Mouse (Mus musculus) forebrain, postnatal 0 days (tissue): ENCODE measurements around the gene Best1. TPM values are rescaled to one million over a fixed set of nuclear protein-coding genes. Genes with fewer than 3 reads are reported as not detected.

Source experiments
- ATAC-seq: fragments of 200-750 bp; cut with Nextera tagmentation; 2 replicates; pipeline ENCODE4 v1.8.0; 2017; ENCODE audit warnings: mild to moderate bottlenecking, moderate library complexity
- DNase-seq: peaks from one replicate; pipeline ENCODE4 v3.0.0-alpha.2; 2015
- H3K27ac ChIP-seq: fragments of 300-500 bp; sonication (generic); 2 replicates; pipeline ENCODE4 v1.5.1; 2014; ENCODE audit warnings: low read depth, mild to moderate bottlenecking, antibody characterized with exemption, low read length, moderate library complexity, mixed read lengths
- H3K27me3 ChIP-seq: fragments of 300-500 bp; sonication (generic); 2 replicates; pipeline ENCODE4 v1.6.1; 2014; ENCODE audit warnings: mild to moderate bottlenecking, low read length, mixed read lengths; ENCODE audit not compliant: insufficient read depth
- H3K36me3 ChIP-seq: fragments of 300-500 bp; sonication (generic); 2 replicates; pipeline ENCODE4 v1.6.1; 2014; ENCODE audit warnings: mild to moderate bottlenecking, moderate library complexity; ENCODE audit not compliant: insufficient read depth
- H3K4me1 ChIP-seq: fragments of 300-500 bp; sonication (generic); 2 replicates; pipeline ENCODE4 v1.6.1; 2014; ENCODE audit warnings: antibody characterized with exemption; ENCODE audit not compliant: insufficient read depth
- H3K4me2 ChIP-seq: fragments of 300-500 bp; sonication (generic); 2 replicates; pipeline ENCODE4 v1.6.1; 2014; ENCODE audit warnings: low read depth, mild to moderate bottlenecking, moderate library complexity
- H3K4me3 ChIP-seq: fragments of 300-500 bp; sonication (generic); 2 replicates; pipeline ENCODE4 v1.5.1; 2014; ENCODE audit warnings: low read depth, low read length, mixed read lengths
- H3K9ac ChIP-seq: fragments of 300-500 bp; sonication (generic); 2 replicates; pipeline ENCODE4 v1.6.1; 2014; ENCODE audit warnings: mild to moderate bottlenecking
- H3K9me3 ChIP-seq: fragments of 300-500 bp; sonication (generic); 2 replicates; pipeline ENCODE4 v1.6.1; 2016; ENCODE audit warnings: low read length
- CTCF ChIP-seq: sonication (generic); IDR thresholded peaks from 2 replicates; pipeline ENCODE4 v1.5.1; 2016; ENCODE audit warnings: antibody characterized with exemption, control low read depth, low read depth
- WGBS: fragments of 180-500 bp; shearing (Covaris S2); extraction: QIAGEN DNeasy Blood & Tissue Kit; methylation state at CpG from one replicate; pipeline ENCODE4 v1.1.7; 2014; 5-methylcytosine and 5-hydroxymethylcytosine counted together
- polyA plus RNA-seq: library from polyadenylated mRNA; unstranded; fragments of >200 nt; fragmentation: Nextera tagmentation; extraction: Ambion mirVana; gene quantifications from 2 replicates; pipeline ENCODE4 v1.2.1, GENCODE M21; 2015
- total RNA-seq: library from RNA; depleted of rRNA; stranded (reverse); fragments of >200 nt; gene quantifications from 2 replicates; pipeline ENCODE4 v1.2.3, GENCODE M21; 2014

Best1 gene
- total and polyA plus RNA-seq, 2 experiments from 2014 or later: 1.6 to 3.6 TPM

DNA sequence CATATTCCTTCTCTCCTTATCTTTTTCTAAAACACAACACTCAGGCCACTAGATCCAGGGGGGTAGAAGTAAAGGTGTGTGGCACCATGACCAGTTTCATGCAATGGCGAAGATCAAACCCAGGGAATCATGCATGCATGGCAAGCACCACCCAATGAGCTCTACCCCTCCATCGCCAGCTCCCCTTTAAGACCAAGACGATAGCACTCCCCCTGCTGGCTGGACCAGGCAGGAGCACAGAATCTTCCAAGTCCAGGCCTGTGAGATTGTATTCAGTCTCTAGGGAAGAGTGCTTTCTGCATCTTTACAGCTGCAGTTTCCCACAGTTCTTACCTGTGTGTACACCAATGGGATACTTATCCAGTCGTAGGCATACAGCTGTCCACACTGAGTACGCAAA is 10.1 kb downstream of the Best1 start:
- peak; percentile 82 for TF ChIP-seq CTCF
- DNase-seq (peak; percentile 69), ATAC-seq (peak; percentile 36; the same call in 1 of the 2 replicates)
- Histone ChIP-seq H3K9me3 (no peaks in the 10 kb centered on the region), H3K9ac (no peak overlapping the region), H3K4me3 (no peak overlapping the region), H3K27me3 (no peaks in the 10 kb centered on the region), H3K27ac (no peak overlapping the region), H3K4me1 (no peaks in the 10 kb centered on the region), H3K36me3 (no peaks in the 10 kb centered on the region), H3K4me2 (no peak overlapping the region)
- 18% methylated on average over 5 of the region's 5 CpGs for WGBS

DNA sequence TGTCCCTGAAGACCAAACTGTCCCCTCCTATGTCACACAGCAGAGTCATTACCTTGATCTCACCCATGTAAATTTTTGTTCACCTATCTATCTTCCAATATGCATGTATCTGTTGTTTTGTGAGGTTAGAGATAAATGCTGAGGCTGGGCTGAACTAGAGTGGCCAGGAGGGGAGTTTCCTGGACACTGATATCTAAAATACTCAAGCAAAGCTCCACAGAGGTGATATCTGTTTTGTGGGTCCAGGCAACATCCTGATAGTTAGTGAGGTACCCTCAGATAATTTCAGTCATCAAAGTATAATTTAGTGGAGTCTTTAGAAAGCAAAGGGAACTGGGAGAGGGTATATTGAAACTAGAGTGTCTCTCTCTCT is 11.6 kb downstream of the Best1 start:
- TF ChIP-seq CTCF: no peak
- no peak for DNase-seq

DNA sequence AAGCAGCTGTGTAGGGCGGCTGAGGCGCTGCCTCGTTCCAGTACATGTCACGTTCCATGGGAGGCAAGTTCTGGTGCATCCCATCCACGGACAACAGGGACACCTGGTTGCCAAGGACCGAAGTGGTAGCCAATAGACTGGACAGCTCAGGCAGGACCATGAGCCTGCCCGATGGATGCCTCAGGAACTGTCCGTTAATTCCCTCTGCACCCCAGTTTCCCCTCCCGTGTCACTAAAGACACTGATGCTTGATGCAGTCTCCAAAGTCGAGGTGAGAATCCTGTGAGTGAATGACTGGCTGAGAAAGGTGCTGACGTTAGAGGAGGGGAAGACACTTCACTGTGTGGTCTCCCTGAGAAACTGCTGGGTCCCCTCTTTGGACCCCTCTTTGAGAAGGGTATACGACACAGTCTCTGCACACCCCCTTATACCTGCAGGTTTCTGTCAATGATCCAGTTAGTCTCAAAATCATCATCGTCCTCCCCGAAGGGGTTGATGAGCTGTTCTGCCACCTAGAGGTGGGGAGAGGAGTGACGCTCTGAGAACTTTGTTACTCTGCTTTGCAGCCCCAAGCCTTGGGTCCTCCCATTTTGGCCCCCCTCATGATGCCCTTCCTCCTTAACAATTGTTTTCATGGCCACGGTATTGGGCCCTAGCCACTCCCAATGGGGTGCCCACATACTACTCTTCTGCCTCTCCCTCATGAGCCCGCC is 12.1 kb downstream of the Best1 start:
- TF ChIP-seq CTCF: peak; percentile 62
- no peaks in the 10 kb centered on the region for H3K27me3 ChIP-seq
- H3K9ac ChIP-seq: no peak overlapping the region
- H3K9me3 ChIP-seq: no peaks in the 10 kb centered on the region
- no peak for ATAC-seq
- DNase-seq: no peak
- H3K4me2 ChIP-seq: no peak overlapping the region
- no peak overlapping the region for H3K27ac ChIP-seq
- H3K4me3 ChIP-seq: no peak overlapping the region
- 60% methylated on average over 17 of the region's 17 CpGs for WGBS
- H3K36me3 ChIP-seq: peaks cover 14% of the 10 kb centered on the region
- H3K4me1 ChIP-seq: no peaks in the 10 kb centered on the region

More for the DNA sequence above, 11.6 kb downstream of the Best1 start:
- Histone ChIP-seq H3K4me3 (no peak overlapping the region), H3K27ac (no peak overlapping the region), H3K4me2 (no peak overlapping the region), H3K36me3 (peaks cover 14% of the 10 kb centered on the region), H3K27me3 (no peaks in the 10 kb centered on the region), H3K9ac (no peak overlapping the region), H3K4me1 (no peaks in the 10 kb centered on the region), H3K9me3 (no peaks in the 10 kb centered on the region)
- no peak for ATAC-seq

DNA sequence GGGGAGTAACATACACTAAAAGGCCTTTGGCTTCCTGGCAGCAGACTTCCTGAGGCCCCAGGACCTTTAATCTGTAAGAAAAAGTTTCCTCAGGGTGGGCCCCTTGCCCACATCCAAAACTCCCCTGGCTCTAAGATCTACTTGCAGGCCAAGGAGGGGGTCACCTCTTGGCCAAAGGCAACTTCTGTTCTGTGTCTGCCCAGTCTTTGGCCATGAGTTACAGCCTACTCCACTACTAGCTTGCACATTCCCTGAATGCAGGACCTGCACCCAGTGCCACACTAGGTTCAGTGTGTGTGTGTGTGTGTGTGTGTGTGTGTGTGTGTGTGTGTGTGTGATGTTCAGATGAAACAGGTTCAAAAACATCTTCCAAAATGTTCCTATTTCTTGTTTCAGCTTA is 13.8 kb downstream of the Best1 start:
- ATAC-seq: no peak
- DNase-seq: no peak

DNA sequence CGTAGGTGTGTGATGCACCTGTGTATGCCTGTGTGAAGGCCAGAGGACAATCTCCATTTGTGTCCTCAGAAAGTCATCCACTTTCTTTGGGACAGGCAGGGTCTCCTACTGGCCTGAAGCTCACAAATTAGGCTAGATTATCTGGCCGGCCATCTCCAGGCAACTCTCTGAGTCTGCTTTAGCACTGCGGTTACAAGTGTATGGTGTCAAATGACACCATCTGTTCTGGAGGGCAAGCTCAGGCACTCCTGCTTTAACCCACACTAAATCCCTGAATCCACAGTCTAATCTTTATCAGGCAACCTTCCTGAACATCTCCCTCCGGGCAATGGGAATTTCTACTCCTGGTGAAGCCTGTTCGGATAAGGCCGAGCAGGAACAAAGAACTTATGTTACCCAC is 14.2 kb downstream of the Best1 start:
- 64% methylated on average over 6 of the region's 6 CpGs for WGBS
- Histone ChIP-seq H3K27me3 (no peaks in the 10 kb centered on the region), H3K9me3 (no peaks in the 10 kb centered on the region)

More for the DNA sequence above, 13.8 kb downstream of the Best1 start:
- Histone ChIP-seq H3K4me3 (no peak overlapping the region), H3K9me3 (no peaks in the 10 kb centered on the region), H3K4me2 (no peak overlapping the region), H3K27me3 (no peaks in the 10 kb centered on the region), H3K36me3 (peaks cover 14% of the 10 kb centered on the region), H3K27ac (no peak overlapping the region), H3K9ac (no peak overlapping the region), H3K4me1 (peaks cover 7% of the 10 kb centered on the region; the same call in 1 of the 2 replicates)
- no peak for TF ChIP-seq CTCF

DNA sequence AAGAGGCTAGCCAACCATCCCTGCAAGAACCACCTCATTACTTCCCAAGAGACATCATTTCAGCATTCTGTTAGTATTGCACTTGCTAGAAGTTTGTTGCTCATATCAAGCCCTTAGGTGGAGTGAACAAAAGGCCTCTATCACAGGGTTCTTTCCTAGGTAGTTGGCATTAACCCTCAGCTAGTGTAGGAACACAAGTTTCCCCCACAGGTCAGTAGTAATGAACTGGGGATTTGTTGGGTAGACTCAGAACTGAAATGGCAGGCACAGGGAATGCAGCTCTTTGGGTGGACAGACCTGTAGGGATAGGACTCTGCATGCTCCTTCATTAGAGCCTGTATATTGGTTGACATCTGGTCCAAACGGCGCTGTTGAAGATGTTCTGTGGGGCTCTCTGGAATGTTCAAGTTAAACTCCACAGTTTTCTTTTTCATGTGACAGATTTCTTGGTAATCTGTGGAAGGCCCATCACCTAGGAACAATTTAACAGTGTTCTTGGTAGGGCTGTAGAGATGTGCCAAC is 15.5 kb downstream of the Best1 start:
- ATAC-seq (no peak), DNase-seq (no peak)
- no peak for TF ChIP-seq CTCF
- 94% methylated on average over 2 of the region's 2 CpGs for WGBS
- H3K4me1 ChIP-seq: peaks cover 13% of the 10 kb centered on the region; the same call in 1 of the 2 replicates
- H3K4me3 ChIP-seq: no peak overlapping the region
- no peak overlapping the region for H3K9ac ChIP-seq
- no peaks in the 10 kb centered on the region for H3K9me3 ChIP-seq
- no peaks in the 10 kb centered on the region for H3K27me3 ChIP-seq
- H3K36me3 ChIP-seq: peaks cover 14% of the 10 kb centered on the region
- no peak overlapping the region for H3K27ac ChIP-seq
- no peak overlapping the region for H3K4me2 ChIP-seq

More for the DNA sequence above, 14.2 kb downstream of the Best1 start:
- Histone ChIP-seq H3K27ac (no peak overlapping the region), H3K36me3 (peaks cover 14% of the 10 kb centered on the region), H3K4me2 (no peak overlapping the region), H3K4me3 (no peak overlapping the region), H3K9ac (no peak overlapping the region), H3K4me1 (peaks cover 7% of the 10 kb centered on the region; the same call in 1 of the 2 replicates)
- no peak for TF ChIP-seq CTCF
- no peak for DNase-seq
- ATAC-seq: no peak

DNA sequence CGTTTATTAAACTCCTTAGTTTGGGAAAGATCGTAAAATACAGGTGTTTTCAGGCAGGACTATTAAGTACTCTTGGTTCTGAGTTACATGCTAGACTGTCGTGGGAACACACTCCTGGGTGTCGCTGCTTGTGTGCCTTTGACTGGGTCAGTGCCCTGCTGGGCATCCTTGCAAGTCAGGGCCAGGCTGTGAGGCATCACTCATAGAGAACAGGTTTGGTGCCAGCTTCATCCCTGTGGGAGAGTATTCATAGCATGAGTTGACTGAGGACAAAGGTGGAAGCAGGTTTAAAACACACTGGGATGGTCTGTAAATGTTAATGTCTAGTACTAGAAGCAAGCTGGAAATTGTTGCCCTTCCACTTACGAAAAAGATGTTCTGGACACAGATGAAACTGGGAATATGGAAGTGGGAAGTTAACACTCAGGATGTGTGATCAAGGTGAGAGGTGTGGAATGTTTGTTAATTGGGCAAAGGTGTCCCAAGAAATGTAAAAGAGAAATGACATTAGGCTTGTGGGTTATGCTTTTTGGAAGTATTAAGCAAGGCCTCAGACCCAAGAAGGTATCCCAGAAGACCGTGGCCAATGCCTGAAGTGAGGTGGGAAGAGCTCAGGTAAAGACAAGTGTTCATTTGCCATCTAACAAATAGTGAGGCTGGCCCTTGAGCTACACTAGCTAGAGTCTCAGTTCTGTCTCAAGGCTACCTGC is 16.1 kb downstream of the Best1 start:
- ATAC-seq (no peak), DNase-seq (no peak)
- Histone ChIP-seq H3K4me1 (peaks cover 13% of the 10 kb centered on the region; the same call in 1 of the 2 replicates), H3K27ac (no peak overlapping the region), H3K9me3 (no peaks in the 10 kb centered on the region), H3K9ac (no peak overlapping the region), H3K27me3 (no peaks in the 10 kb centered on the region), H3K4me2 (no peak overlapping the region), H3K36me3 (peaks cover 14% of the 10 kb centered on the region), H3K4me3 (no peak overlapping the region)
- WGBS: 93% methylated on average over 6 of the region's 6 CpGs
- no peak for TF ChIP-seq CTCF
